Mouse (Mus musculus): ENCODE measurements around the gene Ctsl. TPM values are rescaled to one million over a fixed set of nuclear protein-coding genes. Genes with fewer than 3 reads are reported as not detected.

Gene Ctsl
- polyA plus RNA-seq, 1 experiment from 2014 or later = 130 TPM

- Histone ChIP-seq H3K36me3 (ENCODE audit: control insufficient read depth, insufficient read depth, low read length) (no peaks in the 10 kb centered on the region), H3K27ac (replicated peaks; ENCODE audit: low read depth, low read length) (no peak overlapping the region), H3K4me3 (replicated peaks; ENCODE audit: low read depth, low read length) (no peak overlapping the region), H3K9me3 (ENCODE audit: control insufficient read depth, low read length) (no peaks in the 10 kb centered on the region), H3K27me3 (ENCODE audit: control insufficient read depth, insufficient read depth, low read length) (no peaks in the 10 kb centered on the region), H3K9ac (replicated peaks; ENCODE audit: low read length) (no peak overlapping the region), H3K4me1 (ENCODE audit: control insufficient read depth, insufficient read depth, low read length) (no peaks in the 10 kb centered on the region), H3K4me2 (ENCODE audit: low read length) (no peak overlapping the region)
- DNase-seq (no peak), ATAC-seq (ENCODE audit: low FRiP score, low TSS enrichment) (no peak)
- WGBS = 39% methylated on average over 2 of the region's 2 CpGs
Measured at GRCm38 (mm10) chr13:64386048-64386447, 15.4 kb upstream of the Ctsl start.

GRCm38 (mm10) chr13:64384937-64385336, 14.2 kb upstream of the Ctsl start:
- Histone ChIP-seq H3K36me3 (ENCODE audit: control insufficient read depth, insufficient read depth, low read length) (no peaks in the 10 kb centered on the region), H3K4me2 (ENCODE audit: low read length) (no peak overlapping the region), H3K9ac (replicated peaks; ENCODE audit: low read length) (no peak overlapping the region), H3K4me3 (replicated peaks; ENCODE audit: low read depth, low read length) (no peak overlapping the region), H3K9me3 (ENCODE audit: control insufficient read depth, low read length) (no peaks in the 10 kb centered on the region), H3K4me1 (ENCODE audit: control insufficient read depth, insufficient read depth, low read length) (no peaks in the 10 kb centered on the region), H3K27me3 (ENCODE audit: control insufficient read depth, insufficient read depth, low read length) (no peaks in the 10 kb centered on the region), H3K27ac (replicated peaks; ENCODE audit: low read depth, low read length) (no peak overlapping the region)
- 91% methylated on average over 3 of the region's 3 CpGs for WGBS
- ATAC-seq (ENCODE audit: low FRiP score, low TSS enrichment) (no peak), DNase-seq (no peak)

- Histone ChIP-seq H3K9me3 (ENCODE audit: control insufficient read depth, low read length) (no peaks in the 10 kb centered on the region), H3K36me3 (ENCODE audit: control insufficient read depth, insufficient read depth, low read length) (no peaks in the 10 kb centered on the region), H3K27ac (replicated peaks; ENCODE audit: low read depth, low read length) (no peak overlapping the region), H3K9ac (replicated peaks; ENCODE audit: low read length) (no peak overlapping the region), H3K27me3 (ENCODE audit: control insufficient read depth, insufficient read depth, low read length) (no peaks in the 10 kb centered on the region), H3K4me1 (ENCODE audit: control insufficient read depth, insufficient read depth, low read length) (no peaks in the 10 kb centered on the region), H3K4me2 (ENCODE audit: low read length) (no peak overlapping the region), H3K4me3 (replicated peaks; ENCODE audit: low read depth, low read length) (no peak overlapping the region)
- no peak for ATAC-seq (ENCODE audit: low FRiP score, low TSS enrichment)
- no peak for DNase-seq
- WGBS = 93% methylated on average over 2 of the region's 2 CpGs
Measured at GRCm38 (mm10) chr13:64380251-64380650, 9.6 kb upstream of the Ctsl start.

GRCm38 (mm10) chr13:64378601-64379000, 7.9 kb upstream of the Ctsl start:
- Histone ChIP-seq H3K4me2 (ENCODE audit: low read length) (no peak overlapping the region), H3K9ac (replicated peaks; ENCODE audit: low read length) (no peak overlapping the region), H3K4me3 (replicated peaks; ENCODE audit: low read depth, low read length) (no peak overlapping the region), H3K27ac (replicated peaks; ENCODE audit: low read depth, low read length) (no peak overlapping the region), H3K4me1 (ENCODE audit: control insufficient read depth, insufficient read depth, low read length) (no peaks in the 10 kb centered on the region), H3K27me3 (ENCODE audit: control insufficient read depth, insufficient read depth, low read length) (no peaks in the 10 kb centered on the region), H3K9me3 (ENCODE audit: control insufficient read depth, low read length) (no peaks in the 10 kb centered on the region), H3K36me3 (ENCODE audit: control insufficient read depth, insufficient read depth, low read length) (no peaks in the 10 kb centered on the region)
- ATAC-seq (ENCODE audit: low FRiP score, low TSS enrichment) (no peak), DNase-seq (no peak)
- 87% methylated on average over 4 of the region's 4 CpGs for WGBS

- ATAC-seq (ENCODE audit: low FRiP score, low TSS enrichment) (no peak), DNase-seq (no peak)
- Histone ChIP-seq H3K4me2 (ENCODE audit: low read length) (no peak overlapping the region), H3K4me1 (ENCODE audit: control insufficient read depth, insufficient read depth, low read length) (no peaks in the 10 kb centered on the region), H3K27ac (replicated peaks; ENCODE audit: low read depth, low read length) (no peak overlapping the region), H3K9me3 (ENCODE audit: control insufficient read depth, low read length) (no peaks in the 10 kb centered on the region), H3K27me3 (ENCODE audit: control insufficient read depth, insufficient read depth, low read length) (no peaks in the 10 kb centered on the region), H3K36me3 (ENCODE audit: control insufficient read depth, insufficient read depth, low read length) (no peaks in the 10 kb centered on the region), H3K9ac (replicated peaks; ENCODE audit: low read length) (no peak overlapping the region), H3K4me3 (replicated peaks; ENCODE audit: low read depth, low read length) (no peak overlapping the region)
- 87% methylated on average over 2 of the region's 2 CpGs for WGBS
Measured at GRCm38 (mm10) chr13:64376472-64376871, 5.8 kb upstream of the Ctsl start.

GRCm38 (mm10) chr13:64375160-64375559, 4.5 kb upstream of the Ctsl start:
- H3K36me3 ChIP-seq (ENCODE audit: control insufficient read depth, insufficient read depth, low read length) = no peaks in the 10 kb centered on the region
- H3K4me3 ChIP-seq (replicated peaks; ENCODE audit: low read depth, low read length) = no peak overlapping the region
- H3K4me2 ChIP-seq (ENCODE audit: low read length) = no peak overlapping the region
- 69% methylated on average over 7 of the region's 7 CpGs for WGBS
- H3K9ac ChIP-seq (replicated peaks; ENCODE audit: low read length) = no peak overlapping the region
- no peak for DNase-seq
- no peak for ATAC-seq (ENCODE audit: low FRiP score, low TSS enrichment)
- no peaks in the 10 kb centered on the region for H3K4me1 ChIP-seq (ENCODE audit: control insufficient read depth, insufficient read depth, low read length)
- H3K27ac ChIP-seq (replicated peaks; ENCODE audit: low read depth, low read length) = no peak overlapping the region
- no peaks in the 10 kb centered on the region for H3K9me3 ChIP-seq (ENCODE audit: control insufficient read depth, low read length)
- H3K27me3 ChIP-seq (ENCODE audit: control insufficient read depth, insufficient read depth, low read length) = no peaks in the 10 kb centered on the region

- H3K4me1 ChIP-seq (ENCODE audit: control insufficient read depth, insufficient read depth, low read length) = peaks cover 5% of the 10 kb centered on the region
- H3K9ac ChIP-seq (replicated peaks; ENCODE audit: low read length) = no peak overlapping the region
- no peaks in the 10 kb centered on the region for H3K36me3 ChIP-seq (ENCODE audit: control insufficient read depth, insufficient read depth, low read length)
- H3K4me2 ChIP-seq (ENCODE audit: low read length) = no peak overlapping the region
- H3K27me3 ChIP-seq (ENCODE audit: control insufficient read depth, insufficient read depth, low read length) = no peaks in the 10 kb centered on the region
- DNase-seq (no peak), ATAC-seq (ENCODE audit: low FRiP score, low TSS enrichment) (no peak)
- H3K27ac ChIP-seq (replicated peaks; ENCODE audit: low read depth, low read length) = no peak overlapping the region
- H3K4me3 ChIP-seq (replicated peaks; ENCODE audit: low read depth, low read length) = no peak overlapping the region
- 19% methylated on average over 1 of the region's 1 CpGs for WGBS
- no peaks in the 10 kb centered on the region for H3K9me3 ChIP-seq (ENCODE audit: control insufficient read depth, low read length)
Measured at GRCm38 (mm10) chr13:64373695-64374094, 3.0 kb upstream of the Ctsl start.

- WGBS = under 1% methylated on average over 29 of the region's 29 CpGs
- H3K27ac ChIP-seq (replicated peaks; ENCODE audit: low read depth, low read length) = peak overlapping the region; percentile 20; the same call in 1 of the 2 replicates
Measured at GRCm38 (mm10) chr13:64369805-64370172, 901 bp downstream of the Ctsl start.

GRCm38 (mm10) chr13:64368596-64368995, 2.1 kb downstream of the Ctsl start:
- Histone ChIP-seq H3K9me3 (ENCODE audit: control insufficient read depth, low read length) (no peaks in the 10 kb centered on the region), H3K27ac (replicated peaks; ENCODE audit: low read depth, low read length) (no peak overlapping the region), H3K4me3 (replicated peaks; ENCODE audit: low read depth, low read length) (no peak overlapping the region), H3K36me3 (ENCODE audit: control insufficient read depth, insufficient read depth, low read length) (peaks cover 41% of the 10 kb centered on the region), H3K9ac (replicated peaks; ENCODE audit: low read length) (no peak overlapping the region), H3K27me3 (ENCODE audit: control insufficient read depth, insufficient read depth, low read length) (no peaks in the 10 kb centered on the region), H3K4me1 (ENCODE audit: control insufficient read depth, insufficient read depth, low read length) (peaks cover 5% of the 10 kb centered on the region), H3K4me2 (ENCODE audit: low read length) (peak overlapping the region; percentile 87; the same call in 1 of the 2 replicates)
- DNase-seq (no peak), ATAC-seq (ENCODE audit: low FRiP score, low TSS enrichment) (no peak)
- WGBS = 93% methylated on average over 1 of the region's 1 CpGs

More at GRCm38 (mm10) chr13:64369805-64370172, 901 bp downstream of the Ctsl start:
- Histone ChIP-seq H3K4me2 (ENCODE audit: low read length) (peak overlapping the region; percentile 87), H3K4me1 (ENCODE audit: control insufficient read depth, insufficient read depth, low read length) (peaks cover 5% of the 10 kb centered on the region), H3K27me3 (ENCODE audit: control insufficient read depth, insufficient read depth, low read length) (no peaks in the 10 kb centered on the region), H3K9ac (replicated peaks; ENCODE audit: low read length) (peak overlapping the region; percentile 72), H3K9me3 (ENCODE audit: control insufficient read depth, low read length) (no peaks in the 10 kb centered on the region), H3K4me3 (replicated peaks; ENCODE audit: low read depth, low read length) (peak overlapping the region; percentile 79), H3K36me3 (ENCODE audit: control insufficient read depth, insufficient read depth, low read length) (peaks cover 31% of the 10 kb centered on the region)
- ATAC-seq (ENCODE audit: low FRiP score, low TSS enrichment) (peak; percentile 79), DNase-seq (peak; percentile 67)

Data from midbrain, embryonic 14.5 days (tissue).